9 mouse cellular contexts compared by ENCODE assay signal in genomic region chrX:157596802-157597201, GRCm38 (mm10). TPM values are rescaled to one million over a fixed set of nuclear protein-coding genes. Genes with fewer than 3 reads are reported as not detected.
DNase-seq lines count a peak whose midpoint lies in the region; ATAC-seq and TF ChIP-seq lines count a peak whose summit lies in the region.
"Had no signal": no experiment of that assay in that cellular context is flagged by ENCODE, and none has a peak within 500 bp of the region (broad histone marks: within the 10 kb centered on the region; RNA-seq: fewer than 3 reads in every experiment).

No protein-coding gene starts in this region.

- H3K36me3 ChIP-seq in heart, embryonic 10.5 days, result no peaks in the 10 kb centered on the region
- peaks cover 0 to 20% of the 10 kb centered on the region in 2 experiments; a peak in 3 of 4 replicates for H3K36me3 ChIP-seq in MEL (ENCODE audit: control insufficient read depth in 1 of 2, insufficient read depth in 2 of 2, low read length in 2 of 2)
- no peaks in the 10 kb centered on the region for H3K36me3 ChIP-seq in hindbrain, embryonic 14.5 days (replicated peaks; ENCODE audit: control insufficient read depth, insufficient read depth)
- no peaks in the 10 kb centered on the region for H3K36me3 ChIP-seq in midbrain, embryonic 12.5 days

- DNase-seq in heart, embryonic 10.5 days (ENCODE audit: low spot score), result no peak
- no peak for DNase-seq in heart, postnatal 25 days (ENCODE audit: low spot score)
- DNase-seq in MEL (ENCODE audit: low read depth, low spot score), result peak; percentile 36
- no peak for DNase-seq in hindbrain, embryonic 14.5 days (ENCODE audit: low spot score)
- no peak for DNase-seq in left cerebral cortex, adult 9 months (ENCODE audit: low spot score in 2 of 2)
- DNase-seq in urinary bladder, adult 18-20 months (ENCODE audit: low spot score in 2 of 2), result no peak
- DNase-seq in urinary bladder, postnatal 4 days (ENCODE audit: low spot score in 2 of 2), result no peak
- DNase-seq: kidney, postnatal 25 days had no signal

- intact Hi-C loops in heart, postnatal 25 days (cut with DNase I), result no loop called here

- H3K4me3 ChIP-seq in heart, embryonic 10.5 days, result peak overlapping the region; percentile 70
- H3K4me3 ChIP-seq in MEL (ENCODE audit: control insufficient read depth in 1 of 2, insufficient read depth in 1 of 2, low read depth in 2 of 2, low read length in 2 of 2), result peak overlapping the region; percentile 3 to 61
- 0 out of 2 replicates have a peak overlapping the region, but pooled peaks have one; percentile 61 for H3K4me3 ChIP-seq in hindbrain, embryonic 14.5 days (replicated peaks; ENCODE audit: low read length)
- 0 out of 2 replicates have a peak overlapping the region, but pooled peaks have one; percentile 58 for H3K4me3 ChIP-seq in midbrain, embryonic 12.5 days

- TF ChIP-seq CTCF in MEL (IDR thresholded peaks at IDR 0.05 in 2 of 3, conservative IDR thresholded peaks at IDR 0.05 in 1 of 3; ENCODE audit: control insufficient read depth in 1 of 3, insufficient read depth in 1 of 3, low read depth in 2 of 3, low read length in 3 of 3, poor library complexity in 1 of 3, severe bottlenecking in 1 of 3), result no peak

- H3K9me3 ChIP-seq in heart, embryonic 10.5 days, result no peaks in the 10 kb centered on the region
- H3K9me3 ChIP-seq in MEL (replicated peaks; ENCODE audit: insufficient read depth, low read length), result no peaks in the 10 kb centered on the region
- H3K9me3 ChIP-seq in hindbrain, embryonic 14.5 days (ENCODE audit: control insufficient read depth, low read length), result no peaks in the 10 kb centered on the region
- H3K9me3 ChIP-seq in midbrain, embryonic 12.5 days, result no peaks in the 10 kb centered on the region

- no peak for TF ChIP-seq RAD21 in MEL (IDR thresholded peaks at IDR 0.05; ENCODE audit: low read depth, low read length)

- H3K27ac ChIP-seq in heart, embryonic 10.5 days, result peak overlapping the region; percentile 92
- peak overlapping the region; percentile 35; the same call in 1 of the 2 replicates for H3K27ac ChIP-seq in MEL (ENCODE audit: control insufficient read depth, low read depth, low read length)
- no peak overlapping the region for H3K27ac ChIP-seq in hindbrain, embryonic 14.5 days
- H3K27ac ChIP-seq in midbrain, embryonic 12.5 days (replicated peaks), result no peak overlapping the region

- 0 out of 2 replicates have a peak, but pooled peaks cover 5% of the 10 kb centered on the region for H3K4me1 ChIP-seq in heart, embryonic 10.5 days
- H3K4me1 ChIP-seq in MEL (ENCODE audit: control insufficient read depth in 1 of 2, insufficient read depth in 2 of 2, low read length in 2 of 2), result peaks cover 11% of the 10 kb centered on the region in 2 experiments
- H3K4me1 ChIP-seq in hindbrain, embryonic 14.5 days (replicated peaks; ENCODE audit: control insufficient read depth, insufficient read depth, low read length), result peaks cover 8% of the 10 kb centered on the region
- H3K4me1 ChIP-seq in midbrain, embryonic 12.5 days, result peaks cover 11% of the 10 kb centered on the region; the same call in 1 of the 2 replicates

- no peak for TF ChIP-seq POLR2A in MEL (IDR thresholded peaks at IDR 0.05; ENCODE audit: control insufficient read depth in 1 of 2, insufficient read depth in 1 of 2, low read depth in 1 of 2, low read length in 2 of 2, poor library complexity in 1 of 2)

- WGBS in heart, embryonic 10.5 days, result 82% methylated on average over 5 of the region's 5 CpGs
- WGBS in hindbrain, embryonic 14.5 days, result 88% methylated on average over 5 of the region's 5 CpGs
- 88% methylated on average over 5 of the region's 5 CpGs for WGBS in midbrain, embryonic 12.5 days

- 0 out of 2 replicates have a peak, but pooled peaks cover 4% of the 10 kb centered on the region for H3K27me3 ChIP-seq in heart, embryonic 10.5 days (ENCODE audit: insufficient read depth, poor library complexity, severe bottlenecking)
- no peaks in the 10 kb centered on the region for H3K27me3 ChIP-seq in MEL (ENCODE audit: control insufficient read depth in 1 of 2, insufficient read depth in 2 of 2, low read length in 2 of 2)
- H3K27me3 ChIP-seq in hindbrain, embryonic 14.5 days (ENCODE audit: control insufficient read depth, insufficient read depth, low read length), result no peaks in the 10 kb centered on the region
- peaks cover 15% of the 10 kb centered on the region for H3K27me3 ChIP-seq in midbrain, embryonic 12.5 days

- no peak for ATAC-seq in hindbrain, embryonic 14.5 days (ENCODE audit: low FRiP score)
- no peak for ATAC-seq in midbrain, embryonic 12.5 days (ENCODE audit: low FRiP score, low read depth)

- H3K79me2 ChIP-seq in MEL (ENCODE audit: control insufficient read depth, insufficient read depth, low read length, poor library complexity), result peaks cover 17% of the 10 kb centered on the region

- H3K4me2 ChIP-seq in hindbrain, embryonic 14.5 days (replicated peaks), result peak overlapping the region; percentile 60
- H3K4me2 ChIP-seq in midbrain, embryonic 12.5 days (replicated peaks), result peak overlapping the region; percentile 51

- H3K9ac ChIP-seq in MEL (ENCODE audit: control insufficient read depth, low read depth, low read length, poor library complexity, severe bottlenecking), result no peak overlapping the region
- H3K9ac ChIP-seq in hindbrain, embryonic 14.5 days, result peak overlapping the region; percentile 79; the same call in 1 of the 2 replicates
- H3K9ac ChIP-seq in midbrain, embryonic 12.5 days (replicated peaks), result no peak overlapping the region

- TF ChIP-seq EP300 in MEL (IDR thresholded peaks at IDR 0.05; ENCODE audit: low read depth in 1 of 2, low read length in 2 of 2), result no peak

TF ChIP-seq in MEL, 35 proteins besides CTCF, POLR2A, EP300 and RAD21:
- TF ChIP-seq SIN3A (IDR thresholded peaks at IDR 0.05; ENCODE audit: low read length) (no peak), ZMIZ1 (IDR thresholded peaks at IDR 0.05; ENCODE audit: low read depth, low read length) (no peak), NELFE (IDR thresholded peaks at IDR 0.05; ENCODE audit: low read depth, low read length) (no peak), POLR2AphosphoS5 (IDR thresholded peaks at IDR 0.05; ENCODE audit: borderline replicate concordance, low read depth, low read length) (no peak), MXI1 (IDR thresholded peaks at IDR 0.05; ENCODE audit: low read depth, low read length) (no peak), MAZ (IDR thresholded peaks at IDR 0.05; ENCODE audit: low read depth, low read length) (no peak), SMC3 (IDR thresholded peaks at IDR 0.05; ENCODE audit: low read depth, low read length) (no peak), UBTF (IDR thresholded peaks at IDR 0.05; ENCODE audit: borderline replicate concordance, insufficient read depth, low read depth, low read length) (no peak), TBP (IDR thresholded peaks at IDR 0.05; ENCODE audit: low read depth, low read length) (no peak), MYC (IDR thresholded peaks at IDR 0.05; ENCODE audit: low read depth, low read length) (no peak), USF1 (IDR thresholded peaks at IDR 0.05; ENCODE audit: low read depth, low read length) (no peak)

RNA-seq across cellular contexts. Expression of gene Mbtps2, which starts 1.7 kb away (rescaled TPM):
- polyA plus RNA-seq in heart, embryonic 10.5 days (2016; fragmentation: Nextera tagmentation; extraction: Ambion mirVana), result 19.7 and 19.8 TPM in 2 replicates
- 10 to 100 TPM; 10.7 to 12.2 TPM for total RNA-seq in heart, postnatal 25 days (2021)
- 7.0 and 7.7 TPM in 2 replicates for total RNA-seq in MEL (2012; rRNA removed)
- 100 to 1,000 TPM in 1 of 2 experiments, 10 to 100 TPM in 1; 31.8 to 209 TPM for polyA plus RNA-seq in MEL (2012; ENCODE audit: insufficient read depth in 1 of 2, insufficient read length in 2 of 2, low read depth in 1 of 2, low replicate concordance in 2 of 2, missing spikeins in 1 of 2)
- polyA plus RNA-seq in hindbrain, embryonic 14.5 days (2014; fragmentation: Nextera tagmentation; extraction: Ambion mirVana), result 35.7 and 39.3 TPM in 2 replicates
- polyA plus RNA-seq in midbrain, embryonic 12.5 days (2016; fragmentation: Nextera tagmentation; extraction: Ambion mirVana), result 23.0 and 24.4 TPM in 2 replicates

RNA-seq across cellular contexts. Expression of gene Yy2, which starts 28.0 kb away (rescaled TPM):
- 4.4 and 4.9 TPM in 2 replicates for polyA plus RNA-seq in heart, embryonic 10.5 days (2016; fragmentation: Nextera tagmentation; extraction: Ambion mirVana)
- total RNA-seq in heart, postnatal 25 days (2021), result under 1 TPM; 0.22 to 0.39 TPM
- total RNA-seq in MEL (2012; rRNA removed), result 2.0 and 2.1 TPM in 2 replicates
- not detected for polyA plus RNA-seq in MEL (2012; ENCODE audit: insufficient read depth in 1 of 2, insufficient read length in 2 of 2, low read depth in 1 of 2, low replicate concordance in 2 of 2, missing spikeins in 1 of 2)
- 2.3 and 2.5 TPM in 2 replicates for polyA plus RNA-seq in hindbrain, embryonic 14.5 days (2014; fragmentation: Nextera tagmentation; extraction: Ambion mirVana)
- polyA plus RNA-seq in midbrain, embryonic 12.5 days (2016; fragmentation: Nextera tagmentation; extraction: Ambion mirVana), result 3.6 and 5.6 TPM in 2 replicates

Comparison
In these comparisons a context has a peak if more than half of its experiments do, and no peak if none do; other contexts are left out.
1. H3K27ac ChIP-seq: peak in heart, embryonic 10.5 days (single experiment) and MEL (single experiment); none in hindbrain, embryonic 14.5 days (single experiment) and midbrain, embryonic 12.5 days (single experiment).
2. Peak in every context shown above with its lines, with median percentiles within 50 percentile points of each other: H3K4me3 ChIP-seq.